In genomic region chr10:45850625-45851024, GRCm38 (mm10) we compare ENCODE assay signal across 12 mouse cellular contexts.
A peak's percentile ranks its signal among the peaks of the same experiment; 100 is the strongest.
DNase-seq lines count a peak whose midpoint lies in the region; TF ChIP-seq lines count a peak whose summit lies in the region.
"Had no signal": no experiment of that assay in that cellular context is flagged by ENCODE, and none has a peak within 500 bp of the region (broad histone marks: within the 10 kb centered on the region; RNA-seq: fewer than 3 reads in every experiment).

No protein-coding gene starts in this region.

- 0 out of 2 replicates have a peak overlapping the region, but pooled peaks have one; percentile 3 for H3K4me3 ChIP-seq in gastrocnemius, adult 2 months
- H3K4me3 ChIP-seq: hindbrain, embryonic 15.5 days; lung, embryonic 15.5 days; midbrain, embryonic 12.5 days had no signal

- H3K27ac ChIP-seq in gastrocnemius, adult 2 months: no peak overlapping the region
- H3K27ac ChIP-seq: hindbrain, embryonic 15.5 days; lung, embryonic 15.5 days; midbrain, embryonic 12.5 days had no signal

- intact Hi-C loops in gastrocnemius, adult 2 months (cut with DNase I): no loop called here
- intact Hi-C loops in left cerebral cortex, postnatal 4 days (cut with DNase I): no loop called here
- intact Hi-C loops in left cerebral cortex, postnatal 25 days (cut with DNase I): no loop called here

- TF ChIP-seq CTCF in gastrocnemius, adult 2 months (IDR thresholded peaks at IDR 0.05): no peak

- peak; percentile 19 for DNase-seq in gastrocnemius, adult 2 months
- no peak for DNase-seq in gastrocnemius, adult 18-20 months (ENCODE audit: low spot score)
- DNase-seq in left cerebral cortex, postnatal 4 days: peak; percentile 4
- DNase-seq in left cerebral cortex, postnatal 25 days (ENCODE audit: low spot score in 2 of 2): no peak
- peak; percentile 8 for DNase-seq in heart, postnatal 4 days
- peak; percentile 25 to 59 for DNase-seq in kidney, postnatal 25 days
- no peak for DNase-seq in retina, embryonic 14.5 days (ENCODE audit: low spot score)
- no peak for DNase-seq in thymus, postnatal 14 days
- DNase-seq: cerebellum, postnatal 36 days had no signal

Comparison
In these comparisons a context has a peak if more than half of its experiments do, and no peak if none do; other contexts are left out.
1. DNase-seq: peak in gastrocnemius, adult 2 months (single experiment), left cerebral cortex, postnatal 4 days (single experiment), heart, postnatal 4 days (single experiment) and kidney, postnatal 25 days (2 of 2); none in gastrocnemius, adult 18-20 months (single experiment), left cerebral cortex, postnatal 25 days (0 of 2), retina, embryonic 14.5 days (single experiment) and thymus, postnatal 14 days (single experiment).